Comparison of ENCODE assay signal across 14 mouse cellular contexts in the genomic region with DNA sequence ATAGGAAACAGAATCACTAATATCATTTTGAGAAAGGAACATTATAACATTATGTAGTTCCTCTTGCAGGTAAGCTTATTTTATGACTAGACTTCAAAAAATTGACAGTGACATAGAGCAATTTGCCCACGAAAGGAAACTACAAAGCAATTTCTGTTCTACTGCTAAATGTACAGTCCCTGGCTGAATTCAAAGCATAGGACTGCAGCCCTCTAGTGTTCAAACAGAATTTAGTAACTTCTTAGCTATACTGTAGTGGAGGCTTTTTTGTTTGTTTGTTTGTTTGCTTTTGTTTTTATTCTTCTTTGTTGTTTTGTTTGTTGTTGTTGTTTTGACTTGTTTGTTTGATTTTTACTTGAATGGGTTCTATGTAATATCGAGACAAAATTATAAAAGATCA.
DNase-seq lines count a peak whose midpoint lies in the region; ATAC-seq and TF ChIP-seq lines count a peak whose summit lies in the region.
"Had no signal": no experiment of that assay in that cellular context is flagged by ENCODE, and none has a peak within 500 bp of the region (broad histone marks: within the 10 kb centered on the region; RNA-seq: fewer than 3 reads in every experiment).

No protein-coding gene starts in this region.

- peak; percentile 61 for TF ChIP-seq CTCF in kidney, postnatal 0 days (IDR thresholded peaks at IDR 0.05; ENCODE audit: low read depth)

- WGBS in kidney, postnatal 0 days: 66% methylated on average over 2 of the region's 2 CpGs
- 75% methylated on average over 2 of the region's 2 CpGs for WGBS in forebrain, embryonic 14.5 days

- H3K9me3 ChIP-seq in kidney, postnatal 0 days (replicated peaks; ENCODE audit: low read length): no peaks in the 10 kb centered on the region
- no peaks in the 10 kb centered on the region for H3K9me3 ChIP-seq in forebrain, embryonic 14.5 days (replicated peaks; ENCODE audit: control insufficient read depth, low read length)
- H3K9me3 ChIP-seq: limb, embryonic 15.5 days; midbrain, embryonic 13.5 days had no signal

- no peak overlapping the region for H3K9ac ChIP-seq in kidney, postnatal 0 days (ENCODE audit: low read depth, low read length)
- no peak overlapping the region for H3K9ac ChIP-seq in forebrain, embryonic 14.5 days (ENCODE audit: low read length)
- H3K9ac ChIP-seq: limb, embryonic 15.5 days; midbrain, embryonic 13.5 days had no signal

- H3K4me2 ChIP-seq in kidney, postnatal 0 days (ENCODE audit: low read length): no peak overlapping the region
- no peak overlapping the region for H3K4me2 ChIP-seq in forebrain, embryonic 14.5 days (ENCODE audit: low read length)
- H3K4me2 ChIP-seq: limb, embryonic 15.5 days; midbrain, embryonic 13.5 days had no signal

- H3K36me3 ChIP-seq in kidney, postnatal 0 days (ENCODE audit: insufficient read depth, low read length): no peaks in the 10 kb centered on the region
- H3K36me3 ChIP-seq in forebrain, embryonic 14.5 days (ENCODE audit: control insufficient read depth, insufficient read depth, low read length): no peaks in the 10 kb centered on the region
- H3K36me3 ChIP-seq: limb, embryonic 15.5 days; midbrain, embryonic 13.5 days had no signal

- H3K27ac ChIP-seq in kidney, postnatal 0 days: no peak overlapping the region
- no peak overlapping the region for H3K27ac ChIP-seq in forebrain, embryonic 14.5 days (ENCODE audit: low read depth, low read length)
- H3K27ac ChIP-seq: limb, embryonic 15.5 days; midbrain, embryonic 13.5 days had no signal

- DNase-seq in embryo, embryonic 10 days (ENCODE audit: low spot score): peak; percentile 6
- no peak for DNase-seq in embryo, embryonic 9.5 days (ENCODE audit: extremely low spot score)
- peak; percentile 44 for DNase-seq in kidney, postnatal 0 days (ENCODE audit: low spot score)
- no peak for DNase-seq in kidney, postnatal 4 days
- peak; percentile 4 for DNase-seq in ES-CJ7 (ENCODE audit: low read depth, low spot score)
- DNase-seq in forebrain, embryonic 14.5 days (ENCODE audit: low spot score): peak; percentile 62
- no peak for DNase-seq in urinary bladder, postnatal 4 days (ENCODE audit: low spot score in 2 of 2)
- DNase-seq in thymus, postnatal 36 days: no peak
- DNase-seq: cerebellum, postnatal 25 days; right cerebral cortex, postnatal 4 days; thymus, postnatal 4 days had no signal

- no peak overlapping the region for H3K4me3 ChIP-seq in kidney, postnatal 0 days (replicated peaks; ENCODE audit: low read depth, low read length)
- H3K4me3 ChIP-seq in forebrain, embryonic 14.5 days (ENCODE audit: low read depth, low read length): no peak overlapping the region
- H3K4me3 ChIP-seq: limb, embryonic 15.5 days; midbrain, embryonic 13.5 days had no signal

- no peaks in the 10 kb centered on the region for H3K4me1 ChIP-seq in kidney, postnatal 0 days (replicated peaks; ENCODE audit: insufficient read depth, low read length)
- H3K4me1 ChIP-seq in forebrain, embryonic 14.5 days (ENCODE audit: control insufficient read depth, insufficient read depth, low read length): no peaks in the 10 kb centered on the region
- H3K4me1 ChIP-seq: limb, embryonic 15.5 days; midbrain, embryonic 13.5 days had no signal

- no peaks in the 10 kb centered on the region for H3K27me3 ChIP-seq in kidney, postnatal 0 days (ENCODE audit: insufficient read depth, low read length)
- no peaks in the 10 kb centered on the region for H3K27me3 ChIP-seq in forebrain, embryonic 14.5 days (replicated peaks; ENCODE audit: control insufficient read depth, insufficient read depth, low read length)
- H3K27me3 ChIP-seq: limb, embryonic 15.5 days; midbrain, embryonic 13.5 days had no signal

- no peak for ATAC-seq in kidney, postnatal 0 days (replicated peaks; ENCODE audit: low FRiP score, low read depth)
- ATAC-seq in forebrain, embryonic 14.5 days: 0 out of 2 replicates have a peak, but pooled peaks have one; percentile 44
- ATAC-seq: intestine, embryonic 16.5 days; midbrain, embryonic 13.5 days had no signal

Comparison
In these comparisons a context has a peak if more than half of its experiments do, and no peak if none do; other contexts are left out.
1. DNase-seq: peak in embryo, embryonic 10 days (single experiment), kidney, postnatal 0 days (single experiment), ES-CJ7 (single experiment) and forebrain, embryonic 14.5 days (single experiment); none in embryo, embryonic 9.5 days (single experiment), kidney, postnatal 4 days (0 of 2), urinary bladder, postnatal 4 days (0 of 2) and thymus, postnatal 36 days (0 of 2).